Mouse (Mus musculus): ENCODE results near the gene Hagh. TPM values are rescaled to one million over a fixed set of nuclear protein-coding genes. Genes with fewer than 3 reads are reported as not detected.
A peak's percentile ranks its signal among the peaks of the same experiment; 100 is the strongest.

The Hagh gene
- polyA plus RNA-seq, 1 experiment from 2014 or later = 26.4 TPM

GRCm38 (mm10) chr17:24892785-24893184 is 52.8 kb downstream of the Hagh start:
- 92% methylated on average over 12 of the region's 12 CpGs for WGBS
- DNase-seq (ENCODE audit: low spot score) = no peak
- peak overlapping the region; percentile 83; the same call in 1 of the 2 replicates for H3K4me3 ChIP-seq
- no peaks in the 10 kb centered on the region for H3K9me3 ChIP-seq
- H3K4me1 ChIP-seq = peaks cover 45% of the 10 kb centered on the region
- no peaks in the 10 kb centered on the region for H3K27me3 ChIP-seq (replicated peaks; ENCODE audit: low read depth, poor library complexity, severe bottlenecking)
- H3K27ac ChIP-seq (replicated peaks) = no peak overlapping the region
- H3K36me3 ChIP-seq (replicated peaks) = peaks cover 68% of the 10 kb centered on the region

- peak overlapping the region; percentile 83; the same call in 1 of the 2 replicates for H3K4me3 ChIP-seq
- peaks cover 46% of the 10 kb centered on the region for H3K4me1 ChIP-seq
- H3K36me3 ChIP-seq (replicated peaks) = peaks cover 73% of the 10 kb centered on the region
- DNase-seq (ENCODE audit: low spot score) = no peak
- H3K27me3 ChIP-seq (replicated peaks; ENCODE audit: low read depth, poor library complexity, severe bottlenecking) = no peaks in the 10 kb centered on the region
- H3K27ac ChIP-seq (replicated peaks) = no peak overlapping the region
- no peaks in the 10 kb centered on the region for H3K9me3 ChIP-seq
- WGBS = 95% methylated on average over 2 of the region's 2 CpGs
Observed at GRCm38 (mm10) chr17:24893276-24893675, 53.3 kb downstream of the Hagh start.

- peaks cover 74% of the 10 kb centered on the region for H3K36me3 ChIP-seq (replicated peaks)
- H3K4me1 ChIP-seq = peaks cover 46% of the 10 kb centered on the region
- DNase-seq (ENCODE audit: low spot score) = no peak
- peak overlapping the region; percentile 90 for H3K27ac ChIP-seq (replicated peaks)
- H3K9me3 ChIP-seq = no peaks in the 10 kb centered on the region
- no peaks in the 10 kb centered on the region for H3K27me3 ChIP-seq (replicated peaks; ENCODE audit: low read depth, poor library complexity, severe bottlenecking)
- 10% methylated on average over 31 of the region's 31 CpGs for WGBS
- peak overlapping the region; percentile 83 for H3K4me3 ChIP-seq
Observed at GRCm38 (mm10) chr17:24894061-24894994, 54.4 kb downstream of the Hagh start.

- DNase-seq (ENCODE audit: low spot score) = peak; percentile 91
- Histone ChIP-seq H3K4me3 (peak within 1 kb of the TSS; percentile 83), H3K27ac (replicated peaks) (peak within 1 kb of the TSS; percentile 90), H3K27me3 (replicated peaks; ENCODE audit: low read depth, poor library complexity, severe bottlenecking) (no peaks in the 10 kb centered on the region), H3K4me1 (peaks cover 46% of the 10 kb centered on the region), H3K36me3 (replicated peaks) (peaks cover 74% of the 10 kb centered on the region), H3K9me3 (no peaks in the 10 kb centered on the region)
- under 1% methylated on average over 62 of the region's 62 CpGs for WGBS
Observed at GRCm38 (mm10) chr17:24894995-24895547, 55.1 kb downstream of the Hagh start, which contains the start of the genes Eme2 and Mrps34. Gene Eme2 (minus strand): TSS chr17:24895087. Gene Mrps34 (plus strand): TSS chr17:24895116.

GRCm38 (mm10) chr17:24895571-24896240 is 55.8 kb downstream of the Hagh start:
- Histone ChIP-seq H3K4me3 (peak overlapping the region; percentile 83), H3K9me3 (no peaks in the 10 kb centered on the region), H3K27ac (replicated peaks) (peak overlapping the region; percentile 90), H3K36me3 (replicated peaks) (peaks cover 74% of the 10 kb centered on the region), H3K4me1 (peaks cover 46% of the 10 kb centered on the region), H3K27me3 (replicated peaks; ENCODE audit: low read depth, poor library complexity, severe bottlenecking) (no peaks in the 10 kb centered on the region)
- no peak for DNase-seq (ENCODE audit: low spot score)
- 13% methylated on average over 23 of the region's 23 CpGs for WGBS

- no peaks in the 10 kb centered on the region for H3K27me3 ChIP-seq (replicated peaks; ENCODE audit: low read depth, poor library complexity, severe bottlenecking)
- peak within 1 kb of the TSS; percentile 83 for H3K4me3 ChIP-seq
- WGBS = 2% methylated on average over 50 of the region's 50 CpGs
- DNase-seq (ENCODE audit: low spot score) = peak; percentile 86
- H3K27ac ChIP-seq (replicated peaks) = peak within 1 kb of the TSS; percentile 90
- peaks cover 74% of the 10 kb centered on the region for H3K36me3 ChIP-seq (replicated peaks)
- peaks cover 46% of the 10 kb centered on the region for H3K4me1 ChIP-seq
- H3K9me3 ChIP-seq = no peaks in the 10 kb centered on the region
Observed at GRCm38 (mm10) chr17:24896241-24896992, 56.5 kb downstream of the Hagh start, which contains the start of gene Nme3. Gene Nme3 (plus strand): TSS chr17:24896500.

GRCm38 (mm10) chr17:24896993-24897269 is 57.0 kb downstream of the Hagh start:
- peak overlapping the region; percentile 90 for H3K27ac ChIP-seq (replicated peaks)
- WGBS = 41% methylated on average over 11 of the region's 11 CpGs

GRCm38 (mm10) chr17:24897600-24897999 is 57.7 kb downstream of the Hagh start:
- H3K36me3 ChIP-seq (replicated peaks) = peaks cover 74% of the 10 kb centered on the region

More at GRCm38 (mm10) chr17:24896993-24897269, 57.0 kb downstream of the Hagh start:
- Histone ChIP-seq H3K4me1 (peaks cover 46% of the 10 kb centered on the region), H3K27me3 (replicated peaks; ENCODE audit: low read depth, poor library complexity, severe bottlenecking) (no peaks in the 10 kb centered on the region), H3K9me3 (no peaks in the 10 kb centered on the region), H3K36me3 (replicated peaks) (peaks cover 74% of the 10 kb centered on the region), H3K4me3 (peak overlapping the region; percentile 83)
- DNase-seq (ENCODE audit: low spot score) = no peak

GRCm38 (mm10) chr17:24898041-24898854 is 58.3 kb downstream of the Hagh start:
- Histone ChIP-seq H3K27me3 (replicated peaks; ENCODE audit: low read depth, poor library complexity, severe bottlenecking) (no peaks in the 10 kb centered on the region), H3K4me3 (peak overlapping the region; percentile 83; the same call in 1 of the 2 replicates), H3K4me1 (peaks cover 45% of the 10 kb centered on the region), H3K36me3 (replicated peaks) (peaks cover 74% of the 10 kb centered on the region), H3K9me3 (no peaks in the 10 kb centered on the region), H3K27ac (replicated peaks) (no peak overlapping the region)
- 83% methylated on average over 4 of the region's 4 CpGs for WGBS
- DNase-seq (ENCODE audit: low spot score) = no peak

More at GRCm38 (mm10) chr17:24897600-24897999, 57.7 kb downstream of the Hagh start:
- 81% methylated on average over 4 of the region's 4 CpGs for WGBS
- no peak for DNase-seq (ENCODE audit: low spot score)
- no peaks in the 10 kb centered on the region for H3K9me3 ChIP-seq
- H3K4me3 ChIP-seq = peak overlapping the region; percentile 83
- peaks cover 46% of the 10 kb centered on the region for H3K4me1 ChIP-seq
- no peak overlapping the region for H3K27ac ChIP-seq (replicated peaks)
- no peaks in the 10 kb centered on the region for H3K27me3 ChIP-seq (replicated peaks; ENCODE audit: low read depth, poor library complexity, severe bottlenecking)

- DNase-seq (ENCODE audit: low spot score) = no peak
- Histone ChIP-seq H3K4me1 (peaks cover 36% of the 10 kb centered on the region), H3K27me3 (replicated peaks; ENCODE audit: low read depth, poor library complexity, severe bottlenecking) (no peaks in the 10 kb centered on the region), H3K9me3 (no peaks in the 10 kb centered on the region), H3K4me3 (peak overlapping the region; percentile 0; the same call in 1 of the 2 replicates), H3K27ac (replicated peaks) (no peak overlapping the region), H3K36me3 (replicated peaks) (peaks cover 75% of the 10 kb centered on the region)
- 84% methylated on average over 5 of the region's 5 CpGs for WGBS
Observed at GRCm38 (mm10) chr17:24899153-24899552, 59.2 kb downstream of the Hagh start.

GRCm38 (mm10) chr17:24900014-24900413 is 60.1 kb downstream of the Hagh start:
- H3K27ac ChIP-seq (replicated peaks) = no peak overlapping the region
- H3K4me1 ChIP-seq = peaks cover 32% of the 10 kb centered on the region
- 93% methylated on average over 6 of the region's 6 CpGs for WGBS
- no peaks in the 10 kb centered on the region for H3K27me3 ChIP-seq (replicated peaks; ENCODE audit: low read depth, poor library complexity, severe bottlenecking)
- DNase-seq (ENCODE audit: low spot score) = no peak
- no peaks in the 10 kb centered on the region for H3K9me3 ChIP-seq
- 0 out of 2 replicates have a peak overlapping the region, but pooled peaks have one; percentile 4 for H3K4me3 ChIP-seq
- H3K36me3 ChIP-seq (replicated peaks) = peaks cover 84% of the 10 kb centered on the region

Measured in embryonic facial prominence, embryonic 10.5 days (tissue).